Mouse (Mus musculus): ENCODE results near the gene Gm9747. TPM values are rescaled to one million over a fixed set of nuclear protein-coding genes. Genes with fewer than 3 reads are reported as not detected.
A peak's percentile ranks its signal among the peaks of the same experiment; 100 is the strongest.

Gene Gm9747
- polyA plus RNA-seq (2015; fragmentation: Nextera tagmentation; extraction: Ambion mirVana): 31.6 and 33.8 TPM in 2 replicates

DNA sequence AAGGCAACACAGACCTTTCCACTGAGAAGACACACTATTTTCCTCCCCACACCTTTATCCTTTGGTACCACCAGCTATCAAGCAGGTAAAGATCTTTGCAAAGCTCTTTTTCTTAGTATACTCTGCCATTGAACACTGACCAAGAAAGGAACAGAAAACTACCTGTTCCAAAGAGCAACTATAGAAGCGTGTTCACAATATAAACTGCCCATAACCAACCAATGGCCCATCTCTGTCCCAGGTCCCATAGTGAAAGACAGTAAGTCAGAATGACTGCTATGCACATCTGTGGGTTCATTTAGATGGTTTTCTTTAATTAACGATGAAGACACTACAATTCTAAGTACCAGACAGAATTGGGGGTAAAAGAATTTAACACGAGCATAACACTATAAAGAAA is at the start of gene Gm9747:
Gm9747 (plus strand) TSS at position 301 of the 400 bp plus-strand sequence.
- no peaks in the 10 kb centered on the region for H3K27me3 ChIP-seq (ENCODE audit: control insufficient read depth, insufficient read depth, low read length)
- WGBS: 95% methylated on average over 3 of the region's 3 CpGs
- no peak for ATAC-seq (replicated peaks; ENCODE audit: extremely low read depth, insufficient read depth, low FRiP score)

DNA sequence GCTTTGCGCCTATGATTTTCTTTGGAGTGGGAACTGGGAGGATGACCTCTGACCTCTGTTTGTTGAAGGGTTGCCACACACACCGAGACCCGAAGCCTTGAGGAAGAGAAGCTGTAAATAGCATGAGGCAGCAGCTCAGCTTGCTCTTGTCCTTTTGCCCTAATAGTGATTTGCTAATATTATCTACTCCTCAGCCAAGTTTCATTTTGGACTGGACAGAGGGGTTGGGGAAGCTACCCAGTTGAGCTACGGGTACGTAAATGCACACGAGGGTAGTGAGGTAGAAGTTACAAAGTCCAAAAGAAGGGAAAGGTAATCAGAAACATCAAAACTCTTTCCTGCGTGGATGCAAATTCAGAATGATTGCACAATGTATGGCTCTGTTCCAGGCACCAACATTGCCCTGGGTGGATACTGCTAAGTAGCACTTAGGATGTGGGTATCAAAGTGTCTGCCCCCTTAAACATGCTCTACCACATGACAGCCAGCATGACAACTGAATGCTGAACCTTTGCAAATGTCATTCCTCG is 48.9 kb upstream of the Gm9747 start:
- WGBS: 47% methylated on average over 8 of the region's 8 CpGs
- Histone ChIP-seq H3K9me3 (replicated peaks; ENCODE audit: control insufficient read depth, low read length) (no peaks in the 10 kb centered on the region), H3K4me2 (ENCODE audit: low read depth, low read length) (peak overlapping the region; percentile 13; the same call in 1 of the 2 replicates), H3K36me3 (ENCODE audit: control insufficient read depth, insufficient read depth) (no peaks in the 10 kb centered on the region), H3K4me3 (ENCODE audit: low read length) (no peak overlapping the region), H3K27ac (ENCODE audit: low read length) (peak overlapping the region; percentile 57), H3K27me3 (ENCODE audit: control insufficient read depth, insufficient read depth, low read length) (no peaks in the 10 kb centered on the region), H3K4me1 (ENCODE audit: control insufficient read depth, insufficient read depth, low read length) (peaks cover 10% of the 10 kb centered on the region), H3K9ac (ENCODE audit: low read length) (no peak overlapping the region)
- peak; percentile 52; the same call in 1 of the 2 replicates for ATAC-seq (replicated peaks; ENCODE audit: extremely low read depth, insufficient read depth, low FRiP score)

More for the DNA sequence above, at the start of gene Gm9747:
- Histone ChIP-seq H3K4me2 (ENCODE audit: low read depth, low read length) (no peak within 1 kb of the TSS), H3K27ac (ENCODE audit: low read length) (no peak within 1 kb of the TSS), H3K4me3 (ENCODE audit: low read length) (no peak within 1 kb of the TSS), H3K9ac (ENCODE audit: low read length) (no peak within 1 kb of the TSS), H3K36me3 (ENCODE audit: control insufficient read depth, insufficient read depth) (peaks cover 14% of the 10 kb centered on the region; the same call in 1 of the 2 replicates), H3K4me1 (ENCODE audit: control insufficient read depth, insufficient read depth, low read length) (no peaks in the 10 kb centered on the region), H3K9me3 (replicated peaks; ENCODE audit: control insufficient read depth, low read length) (no peaks in the 10 kb centered on the region)

DNA sequence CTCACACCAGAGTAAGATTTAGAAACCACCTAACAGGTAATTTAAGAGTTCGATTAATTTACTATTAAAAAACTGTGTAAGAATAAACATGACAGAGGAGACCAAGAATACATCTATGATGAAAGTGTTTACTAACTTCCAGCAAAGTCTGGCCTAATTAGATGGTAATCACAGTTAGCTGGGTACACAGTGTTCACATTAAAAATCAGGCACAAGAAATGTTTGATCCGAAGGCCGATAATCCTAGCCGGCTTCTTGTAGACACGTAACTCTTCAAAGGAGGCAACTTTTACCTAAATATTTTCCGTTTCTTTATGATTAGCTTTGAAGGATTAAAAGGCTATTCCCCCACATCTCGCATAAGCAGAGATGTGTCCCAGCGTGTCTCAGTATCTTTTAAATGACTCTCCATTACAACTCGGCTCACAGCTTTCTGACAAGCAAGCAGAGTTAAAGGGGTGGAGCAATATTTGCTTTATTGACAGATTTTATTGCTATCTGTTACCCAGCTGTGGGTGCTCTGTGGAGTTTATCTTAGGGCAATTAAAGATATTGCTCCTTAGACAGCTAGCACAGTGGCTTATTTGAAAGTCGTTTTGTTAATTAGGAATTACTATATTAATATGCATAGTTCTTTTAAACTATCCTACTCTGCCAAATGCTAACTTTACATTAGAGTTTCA is 44.2 kb upstream of the Gm9747 start:
- Histone ChIP-seq H3K4me3 (ENCODE audit: low read length) (no peak overlapping the region), H3K27ac (ENCODE audit: low read length) (no peak overlapping the region), H3K27me3 (ENCODE audit: control insufficient read depth, insufficient read depth, low read length) (no peaks in the 10 kb centered on the region), H3K4me1 (ENCODE audit: control insufficient read depth, insufficient read depth, low read length) (peaks cover 14% of the 10 kb centered on the region), H3K9me3 (replicated peaks; ENCODE audit: control insufficient read depth, low read length) (no peaks in the 10 kb centered on the region), H3K36me3 (ENCODE audit: control insufficient read depth, insufficient read depth) (no peaks in the 10 kb centered on the region), H3K4me2 (ENCODE audit: low read depth, low read length) (no peak overlapping the region), H3K9ac (ENCODE audit: low read length) (no peak overlapping the region)
- 86% methylated on average over 10 of the region's 10 CpGs for WGBS
- ATAC-seq (replicated peaks; ENCODE audit: extremely low read depth, insufficient read depth, low FRiP score): no peak

DNA sequence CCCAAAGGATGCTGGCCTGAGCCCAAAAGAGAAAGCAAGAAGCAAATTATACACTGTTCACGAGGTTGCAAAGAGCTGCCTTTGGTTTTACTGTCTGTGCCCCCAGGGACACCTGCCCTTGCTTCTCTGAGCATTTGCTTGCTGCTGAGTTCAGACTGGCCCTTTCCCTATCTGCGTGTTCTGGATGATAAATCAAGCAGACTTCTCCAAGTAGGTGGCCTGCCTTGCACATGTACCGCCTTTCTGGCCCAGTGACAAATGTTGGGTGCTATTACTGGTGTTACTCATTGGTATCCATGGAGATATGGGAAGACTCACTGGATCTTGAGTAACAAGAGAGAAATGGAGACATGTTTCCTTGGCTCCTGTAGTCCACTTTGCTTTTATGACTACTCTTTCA is 43.4 kb upstream of the Gm9747 start:
- Histone ChIP-seq H3K36me3 (ENCODE audit: control insufficient read depth, insufficient read depth) (no peaks in the 10 kb centered on the region), H3K4me1 (ENCODE audit: control insufficient read depth, insufficient read depth, low read length) (peaks cover 9% of the 10 kb centered on the region), H3K9me3 (replicated peaks; ENCODE audit: control insufficient read depth, low read length) (no peaks in the 10 kb centered on the region), H3K4me2 (ENCODE audit: low read depth, low read length) (no peak overlapping the region), H3K27me3 (ENCODE audit: control insufficient read depth, insufficient read depth, low read length) (no peaks in the 10 kb centered on the region), H3K4me3 (ENCODE audit: low read length) (no peak overlapping the region), H3K27ac (ENCODE audit: low read length) (no peak overlapping the region), H3K9ac (ENCODE audit: low read length) (no peak overlapping the region)
- 49% methylated on average over 3 of the region's 3 CpGs for WGBS
- ATAC-seq (replicated peaks; ENCODE audit: extremely low read depth, insufficient read depth, low FRiP score): no peak

DNA sequence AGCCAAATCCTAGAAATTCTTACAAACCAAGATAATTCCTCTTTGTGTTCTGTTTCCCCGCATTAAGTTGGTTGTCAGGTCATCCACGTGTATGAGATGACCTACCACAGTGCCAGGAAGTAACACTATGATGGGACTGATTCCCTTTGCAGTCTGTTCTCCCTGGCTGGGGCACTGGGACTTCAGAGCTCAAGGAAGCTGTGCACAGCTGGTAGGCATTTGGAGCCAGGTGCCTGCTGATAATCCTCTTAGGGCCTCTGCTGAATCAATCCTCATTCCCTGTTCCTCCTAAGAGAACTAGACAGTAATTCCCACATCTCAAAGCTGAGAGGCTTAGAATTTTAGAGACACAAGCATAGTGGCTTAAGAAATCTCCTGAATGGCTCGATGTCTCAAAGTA is 41.3 kb upstream of the Gm9747 start:
- H3K9me3 ChIP-seq (replicated peaks; ENCODE audit: control insufficient read depth, low read length): no peaks in the 10 kb centered on the region
- no peak overlapping the region for H3K4me2 ChIP-seq (ENCODE audit: low read depth, low read length)
- H3K9ac ChIP-seq (ENCODE audit: low read length): no peak overlapping the region
- H3K4me1 ChIP-seq (ENCODE audit: control insufficient read depth, insufficient read depth, low read length): peaks cover 4% of the 10 kb centered on the region
- no peaks in the 10 kb centered on the region for H3K27me3 ChIP-seq (ENCODE audit: control insufficient read depth, insufficient read depth, low read length)
- ATAC-seq (replicated peaks; ENCODE audit: extremely low read depth, insufficient read depth, low FRiP score): no peak
- H3K4me3 ChIP-seq (ENCODE audit: low read length): no peak overlapping the region
- H3K27ac ChIP-seq (ENCODE audit: low read length): no peak overlapping the region
- WGBS: 38% methylated on average over 3 of the region's 3 CpGs
- H3K36me3 ChIP-seq (ENCODE audit: control insufficient read depth, insufficient read depth): no peaks in the 10 kb centered on the region

DNA sequence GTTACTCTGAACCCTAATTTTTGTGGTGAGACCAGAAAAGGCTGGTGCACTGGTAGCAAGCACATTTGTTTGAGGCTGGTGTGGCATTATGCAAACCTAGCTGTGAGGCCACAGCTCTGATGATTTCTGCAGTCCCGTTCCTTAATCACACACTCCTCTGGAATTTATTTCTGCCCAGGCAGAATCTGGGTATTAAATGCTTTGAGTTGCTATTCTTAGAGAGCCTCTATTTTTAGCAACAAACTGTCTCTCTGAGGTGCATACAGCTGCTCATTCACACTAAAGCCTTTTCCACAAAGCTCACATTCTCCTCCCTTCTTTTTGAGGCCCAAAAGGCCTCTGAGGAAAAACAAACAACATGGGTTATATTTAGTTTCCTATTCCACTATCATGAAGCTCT is 33.0 kb upstream of the Gm9747 start:
- H3K36me3 ChIP-seq (ENCODE audit: control insufficient read depth, insufficient read depth): no peaks in the 10 kb centered on the region
- H3K4me3 ChIP-seq (ENCODE audit: low read length): no peak overlapping the region
- WGBS: 0% methylated on average over 1 of the region's 1 CpGs
- peak; percentile 86 for ATAC-seq (replicated peaks; ENCODE audit: extremely low read depth, insufficient read depth, low FRiP score)
- no peaks in the 10 kb centered on the region for H3K27me3 ChIP-seq (ENCODE audit: control insufficient read depth, insufficient read depth, low read length)
- no peak overlapping the region; the same call in 1 of the 2 replicates for H3K9ac ChIP-seq (ENCODE audit: low read length)
- H3K27ac ChIP-seq (ENCODE audit: low read length): peak overlapping the region; percentile 92
- H3K9me3 ChIP-seq (replicated peaks; ENCODE audit: control insufficient read depth, low read length): no peaks in the 10 kb centered on the region
- peak overlapping the region; percentile 22; the same call in 1 of the 2 replicates for H3K4me2 ChIP-seq (ENCODE audit: low read depth, low read length)
- H3K4me1 ChIP-seq (ENCODE audit: control insufficient read depth, insufficient read depth, low read length): peaks cover 25% of the 10 kb centered on the region

DNA sequence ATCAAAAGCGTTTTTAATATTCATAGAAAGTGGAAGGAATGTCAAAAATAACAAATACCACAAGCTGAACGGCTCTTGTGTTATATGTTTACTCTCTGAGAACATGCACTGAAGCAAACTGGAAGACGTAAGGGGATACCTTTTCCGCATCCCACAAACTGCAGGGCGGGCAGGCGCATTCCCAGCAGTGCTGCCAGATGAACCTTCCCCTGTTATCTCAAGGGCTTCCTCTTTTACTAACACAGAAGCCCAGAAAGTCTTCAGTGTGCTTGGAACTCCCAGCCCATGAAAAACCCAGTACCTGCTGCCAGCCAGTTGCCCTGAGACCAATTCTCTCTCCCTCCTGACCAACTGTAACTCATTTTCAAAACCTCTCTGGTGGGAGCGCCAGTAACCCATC is 32.3 kb upstream of the Gm9747 start:
- Histone ChIP-seq H3K9ac (ENCODE audit: low read length) (peak overlapping the region; percentile 52), H3K36me3 (ENCODE audit: control insufficient read depth, insufficient read depth) (no peaks in the 10 kb centered on the region), H3K4me1 (ENCODE audit: control insufficient read depth, insufficient read depth, low read length) (peaks cover 25% of the 10 kb centered on the region), H3K27ac (ENCODE audit: low read length) (peak overlapping the region; percentile 93), H3K9me3 (replicated peaks; ENCODE audit: control insufficient read depth, low read length) (no peaks in the 10 kb centered on the region), H3K27me3 (ENCODE audit: control insufficient read depth, insufficient read depth, low read length) (no peaks in the 10 kb centered on the region), H3K4me2 (ENCODE audit: low read depth, low read length) (peak overlapping the region; percentile 49), H3K4me3 (ENCODE audit: low read length) (0 out of 2 replicates have a peak overlapping the region, but pooled peaks have one; percentile 2)
- WGBS: 24% methylated on average over 7 of the region's 7 CpGs
- peak; percentile 46 for ATAC-seq (replicated peaks; ENCODE audit: extremely low read depth, insufficient read depth, low FRiP score)

DNA sequence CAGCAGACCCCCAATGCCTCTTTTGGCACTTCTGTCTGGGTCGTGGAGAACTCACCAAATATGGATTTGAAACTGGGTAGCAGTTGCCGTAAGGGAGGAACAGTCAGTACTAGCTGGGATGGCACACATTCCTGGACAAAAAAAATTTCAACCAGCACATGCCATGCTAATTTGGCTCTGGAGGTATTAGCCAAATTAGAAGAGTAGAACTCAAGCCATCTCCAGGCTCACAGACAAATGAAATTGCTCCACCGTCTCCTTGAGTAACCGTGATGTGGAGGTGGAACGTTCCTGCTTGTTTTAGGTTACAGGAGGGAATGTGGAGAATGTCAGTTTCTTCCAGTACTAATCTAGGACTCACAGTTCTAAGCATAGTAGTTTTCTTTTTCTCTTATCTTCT is 25.4 kb upstream of the Gm9747 start:
- Histone ChIP-seq H3K27ac (ENCODE audit: low read length) (no peak overlapping the region), H3K4me2 (ENCODE audit: low read depth, low read length) (no peak overlapping the region), H3K36me3 (ENCODE audit: control insufficient read depth, insufficient read depth) (no peaks in the 10 kb centered on the region), H3K27me3 (ENCODE audit: control insufficient read depth, insufficient read depth, low read length) (no peaks in the 10 kb centered on the region), H3K9ac (ENCODE audit: low read length) (no peak overlapping the region), H3K4me1 (ENCODE audit: control insufficient read depth, insufficient read depth, low read length) (peaks cover 7% of the 10 kb centered on the region; the same call in 1 of the 2 replicates), H3K4me3 (ENCODE audit: low read length) (no peak overlapping the region), H3K9me3 (replicated peaks; ENCODE audit: control insufficient read depth, low read length) (no peaks in the 10 kb centered on the region; the same call in 1 of the 2 replicates)
- ATAC-seq (replicated peaks; ENCODE audit: extremely low read depth, insufficient read depth, low FRiP score): no peak
- WGBS: 38% methylated on average over 5 of the region's 5 CpGs

DNA sequence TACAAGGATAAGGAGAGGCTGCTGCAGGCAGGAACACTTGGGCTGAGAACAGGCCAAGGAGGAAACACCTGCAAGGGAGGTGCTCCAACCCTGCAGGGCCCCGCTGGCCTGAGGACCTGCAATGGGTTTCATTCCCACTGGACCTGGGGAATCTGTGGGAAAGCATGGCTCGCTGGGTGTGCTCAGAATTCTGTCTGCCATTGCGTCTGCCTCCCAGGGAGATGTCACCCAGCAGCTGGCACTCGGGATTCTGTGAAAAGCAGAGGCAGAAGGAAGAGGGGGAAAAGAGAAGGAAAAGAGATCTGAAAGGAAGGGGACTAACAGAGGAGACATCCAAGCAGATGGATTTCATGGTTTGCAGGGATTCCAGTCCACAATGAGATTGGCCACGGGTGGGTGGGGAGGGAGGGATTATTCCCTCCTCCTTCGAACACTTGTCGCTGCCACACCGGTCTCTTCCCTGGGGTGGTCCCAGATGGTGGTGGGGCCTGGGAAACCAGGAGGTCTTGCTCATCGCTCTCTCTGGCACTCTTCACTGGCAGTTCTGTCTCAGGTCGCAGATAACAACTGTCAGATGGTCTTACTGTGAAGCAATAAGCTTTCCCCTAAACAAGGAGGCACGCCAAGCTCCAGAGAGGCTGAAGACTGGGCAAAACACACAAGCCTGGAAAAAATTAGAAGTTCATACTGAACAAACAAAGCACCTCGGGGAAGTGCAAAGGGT is 12.1 kb upstream of the Gm9747 start:
- 26% methylated on average over 12 of the region's 12 CpGs for WGBS
- H3K4me3 ChIP-seq (ENCODE audit: low read length): no peak overlapping the region
- H3K36me3 ChIP-seq (ENCODE audit: control insufficient read depth, insufficient read depth): no peaks in the 10 kb centered on the region
- no peak overlapping the region for H3K9ac ChIP-seq (ENCODE audit: low read length)
- H3K27me3 ChIP-seq (ENCODE audit: control insufficient read depth, insufficient read depth, low read length): no peaks in the 10 kb centered on the region
- H3K4me1 ChIP-seq (ENCODE audit: control insufficient read depth, insufficient read depth, low read length): peaks cover 9% of the 10 kb centered on the region; the same call in 1 of the 2 replicates
- H3K4me2 ChIP-seq (ENCODE audit: low read depth, low read length): peak overlapping the region; percentile 30; the same call in 1 of the 2 replicates
- no peaks in the 10 kb centered on the region for H3K9me3 ChIP-seq (replicated peaks; ENCODE audit: control insufficient read depth, low read length)
- ATAC-seq (replicated peaks; ENCODE audit: extremely low read depth, insufficient read depth, low FRiP score): no peak; the same call in 1 of the 2 replicates
- no peak overlapping the region for H3K27ac ChIP-seq (ENCODE audit: low read length)

All from heart, embryonic 16.5 days (tissue).